Mouse (Mus musculus) C2C12 (cell line): Measurements from ENCODE around the gene Eppin.

ENCODE experiments used
- CEBPB ChIP-seq: IDR thresholded peaks from one replicate; pipeline ENCODE4 v1.6.1; 2011; ENCODE audit warnings: low read depth, mild to moderate bottlenecking, control low read depth, moderate library complexity
- CTCF ChIP-seq: IDR thresholded peaks from one replicate; pipeline ENCODE4 v1.5.1; 2011; ENCODE audit not compliant: control insufficient read depth, insufficient read depth, insufficient read length
- MYOD1 ChIP-seq: IDR thresholded peaks from one replicate; pipeline ENCODE4 v1.6.1; 2011; ENCODE audit warnings: low read depth; ENCODE audit not compliant: control insufficient read depth, insufficient read length
- MYOG ChIP-seq: IDR thresholded peaks from one replicate; pipeline ENCODE4 v1.6.1; 2011; ENCODE audit not compliant: control insufficient read depth, insufficient read length; ENCODE audit errors: extremely low read depth

DNA sequence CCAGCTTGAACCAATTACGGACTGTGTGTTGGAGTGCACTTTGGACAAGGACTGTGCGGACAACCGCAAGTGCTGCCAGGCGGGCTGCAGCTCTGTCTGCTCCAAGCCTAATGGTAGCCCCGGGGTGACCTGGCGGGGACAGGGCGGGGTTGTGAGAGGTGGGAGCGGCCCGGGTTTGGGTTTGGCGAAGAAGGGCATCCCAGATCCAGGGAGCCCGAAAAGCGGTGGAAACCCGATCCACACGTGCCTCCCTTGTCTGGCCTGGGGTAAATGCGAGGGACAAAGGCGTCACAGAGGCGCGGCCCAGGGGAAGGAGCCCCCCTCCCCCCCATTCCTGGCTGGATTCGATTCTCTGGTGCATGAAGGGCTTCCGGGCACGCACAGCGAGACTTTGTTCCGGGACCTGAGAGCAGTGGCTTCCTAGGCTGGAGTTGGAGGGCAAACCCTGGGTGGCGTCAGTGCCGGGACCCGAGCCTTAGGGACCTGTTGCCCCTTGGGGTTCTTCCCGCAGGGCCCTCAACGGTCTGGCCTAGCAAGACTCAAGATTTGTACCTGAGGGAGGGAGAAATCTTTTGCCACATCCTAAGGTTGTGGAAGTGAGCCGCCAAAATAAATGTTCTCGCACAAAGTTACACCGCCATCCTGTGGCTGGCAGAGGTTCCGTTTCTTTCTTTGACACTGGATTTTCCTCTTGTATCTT is 29.9 kb downstream of the Eppin start:
- TF ChIP-seq CTCF (no peak), CEBPB (no peak), MYOG (no peak), MYOD1 (no peak)
